Mouse (Mus musculus): ENCODE measurements around the gene Pdzk1. TPM values are rescaled to one million over a fixed set of nuclear protein-coding genes. Genes with fewer than 3 reads are reported as not detected.

Gene Pdzk1
- polyA plus RNA-seq, 1 experiment from 2014 or later, result 0.16 TPM

DNA sequence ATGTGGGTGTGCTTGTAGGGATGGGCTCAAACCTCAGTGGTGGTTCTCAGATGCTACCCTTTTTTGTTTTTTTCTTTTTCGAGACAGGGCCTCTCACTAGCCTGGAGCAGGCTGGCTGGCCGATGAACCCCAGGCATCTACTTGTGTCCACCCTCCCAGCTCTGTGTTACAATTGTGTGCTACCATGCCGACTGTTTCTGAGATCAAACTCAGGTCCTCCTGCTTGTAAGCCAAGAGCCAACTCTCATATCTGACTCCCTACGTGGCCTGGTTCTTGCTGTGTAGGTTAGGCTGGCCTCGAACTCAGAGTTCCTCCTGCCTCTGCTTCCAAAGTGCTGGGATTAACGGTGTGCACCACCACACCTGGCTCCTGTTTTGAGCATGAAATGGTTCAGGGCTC is 16.1 kb downstream of the Pdzk1 start:
- Histone ChIP-seq H3K4me1 (replicated peaks) (no peaks in the 10 kb centered on the region), H3K9me3 (no peaks in the 10 kb centered on the region), H3K4me2 (no peak overlapping the region), H3K36me3 (no peaks in the 10 kb centered on the region), H3K4me3 (no peak overlapping the region), H3K27ac (replicated peaks) (no peak overlapping the region), H3K27me3 (no peaks in the 10 kb centered on the region), H3K9ac (no peak overlapping the region)
- WGBS, result 94% methylated on average over 6 of the region's 6 CpGs
- ATAC-seq (ENCODE audit: low FRiP score, low read depth), result no peak

DNA sequence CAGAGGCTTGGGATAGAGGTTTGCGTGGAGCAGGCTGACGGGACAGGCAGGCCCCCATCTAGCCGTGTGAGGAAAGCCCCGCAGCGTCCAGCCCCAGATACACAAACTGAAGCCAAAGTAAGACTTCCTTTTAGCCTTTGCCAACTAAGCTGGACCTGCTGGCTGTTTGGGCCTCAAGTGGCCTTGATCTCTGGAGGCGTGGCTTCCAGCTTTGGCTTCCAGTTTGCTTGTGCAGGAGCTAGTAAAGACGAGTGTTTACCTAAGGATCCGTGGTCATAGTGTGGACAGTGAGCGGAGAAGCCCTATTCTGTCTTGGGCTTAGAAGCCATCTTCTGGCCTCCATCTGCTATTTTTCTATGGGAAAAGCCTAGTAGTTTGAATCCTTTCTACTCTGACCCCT is 16.7 kb downstream of the Pdzk1 start:
- Histone ChIP-seq H3K4me1 (replicated peaks) (no peaks in the 10 kb centered on the region), H3K4me3 (no peak overlapping the region), H3K4me2 (no peak overlapping the region), H3K36me3 (no peaks in the 10 kb centered on the region), H3K27ac (replicated peaks) (no peak overlapping the region), H3K27me3 (no peaks in the 10 kb centered on the region), H3K9ac (no peak overlapping the region), H3K9me3 (no peaks in the 10 kb centered on the region)
- ATAC-seq (ENCODE audit: low FRiP score, low read depth), result no peak
- 89% methylated on average over 9 of the region's 9 CpGs for WGBS

DNA sequence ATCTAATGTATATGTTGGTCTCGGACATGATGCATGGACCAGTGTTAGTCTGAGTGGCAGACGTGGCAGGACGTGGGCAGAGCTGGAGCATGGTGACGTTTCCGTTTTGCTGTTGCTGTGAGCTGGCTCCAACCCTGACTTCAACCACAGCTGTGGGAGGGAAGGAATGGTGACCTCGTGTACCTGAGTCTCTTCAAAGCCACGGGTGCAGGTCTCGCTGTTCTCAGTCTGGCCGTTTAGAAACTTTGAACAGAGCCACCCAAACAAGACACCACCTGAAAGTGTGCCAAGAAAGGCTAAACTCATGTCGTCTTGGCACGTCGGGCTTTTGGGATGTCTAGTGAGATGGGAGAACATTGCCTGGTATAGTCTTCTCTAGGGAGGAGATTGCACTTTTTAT is 17.9 kb downstream of the Pdzk1 start:
- Histone ChIP-seq H3K4me2 (no peak overlapping the region), H3K9ac (no peak overlapping the region), H3K9me3 (no peaks in the 10 kb centered on the region), H3K4me1 (replicated peaks) (no peaks in the 10 kb centered on the region), H3K27me3 (no peaks in the 10 kb centered on the region), H3K36me3 (no peaks in the 10 kb centered on the region), H3K27ac (replicated peaks) (no peak overlapping the region), H3K4me3 (no peak overlapping the region)
- no peak for ATAC-seq (ENCODE audit: low FRiP score, low read depth)
- WGBS, result 87% methylated on average over 12 of the region's 12 CpGs

DNA sequence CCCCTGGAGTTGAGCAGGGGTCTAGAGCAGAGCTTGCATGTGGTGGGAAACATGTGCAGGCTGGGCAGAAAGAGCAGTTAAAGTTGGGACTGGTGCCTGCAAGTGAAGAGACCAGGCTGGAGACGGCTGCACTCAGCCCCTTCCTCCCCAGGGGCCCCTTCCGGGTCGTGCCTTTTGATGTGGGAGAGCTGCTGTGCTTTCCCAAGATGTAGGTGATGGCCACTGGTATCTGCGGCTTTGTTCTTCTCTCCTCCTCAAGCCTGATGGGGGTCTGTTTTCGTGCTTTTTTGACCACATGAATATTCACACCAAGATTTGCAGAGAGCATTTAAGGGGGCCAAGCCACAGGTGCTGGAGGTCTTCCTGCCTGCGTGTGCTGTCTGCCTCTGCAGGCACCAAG is 18.6 kb downstream of the Pdzk1 start:
- H3K4me3 ChIP-seq, result no peak overlapping the region
- H3K4me2 ChIP-seq, result no peak overlapping the region
- H3K9ac ChIP-seq, result no peak overlapping the region
- H3K27me3 ChIP-seq, result no peaks in the 10 kb centered on the region
- no peak overlapping the region for H3K27ac ChIP-seq (replicated peaks)
- no peaks in the 10 kb centered on the region for H3K36me3 ChIP-seq
- no peak for ATAC-seq (ENCODE audit: low FRiP score, low read depth)
- no peaks in the 10 kb centered on the region for H3K4me1 ChIP-seq (replicated peaks)
- WGBS, result 35% methylated on average over 6 of the region's 6 CpGs
- H3K9me3 ChIP-seq, result no peaks in the 10 kb centered on the region

DNA sequence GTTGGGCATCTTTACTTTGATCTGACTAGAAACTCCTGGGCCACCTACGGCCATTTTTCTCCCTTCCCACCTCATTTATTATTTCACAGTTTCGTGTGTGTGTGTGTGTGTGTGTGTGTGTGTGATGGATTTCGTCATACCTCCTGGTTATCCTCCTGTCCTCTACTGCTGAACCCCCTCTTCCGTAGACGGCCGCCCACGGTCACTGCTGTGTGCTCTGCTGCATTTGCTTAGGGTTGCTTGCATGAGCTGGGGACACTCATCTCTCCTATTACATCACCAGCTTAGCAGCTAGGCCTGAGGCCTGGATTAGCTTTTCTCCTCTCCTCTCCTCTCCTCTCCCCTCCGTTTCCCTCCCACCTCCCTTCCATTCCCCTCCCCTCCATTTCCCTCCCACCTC is 19.4 kb downstream of the Pdzk1 start:
- Histone ChIP-seq H3K27me3 (no peaks in the 10 kb centered on the region), H3K27ac (replicated peaks) (no peak overlapping the region), H3K4me1 (replicated peaks) (no peaks in the 10 kb centered on the region), H3K4me3 (no peak overlapping the region), H3K9ac (no peak overlapping the region), H3K4me2 (no peak overlapping the region), H3K36me3 (no peaks in the 10 kb centered on the region), H3K9me3 (no peaks in the 10 kb centered on the region)
- ATAC-seq (ENCODE audit: low FRiP score, low read depth), result no peak
- 89% methylated on average over 7 of the region's 8 CpGs for WGBS

DNA sequence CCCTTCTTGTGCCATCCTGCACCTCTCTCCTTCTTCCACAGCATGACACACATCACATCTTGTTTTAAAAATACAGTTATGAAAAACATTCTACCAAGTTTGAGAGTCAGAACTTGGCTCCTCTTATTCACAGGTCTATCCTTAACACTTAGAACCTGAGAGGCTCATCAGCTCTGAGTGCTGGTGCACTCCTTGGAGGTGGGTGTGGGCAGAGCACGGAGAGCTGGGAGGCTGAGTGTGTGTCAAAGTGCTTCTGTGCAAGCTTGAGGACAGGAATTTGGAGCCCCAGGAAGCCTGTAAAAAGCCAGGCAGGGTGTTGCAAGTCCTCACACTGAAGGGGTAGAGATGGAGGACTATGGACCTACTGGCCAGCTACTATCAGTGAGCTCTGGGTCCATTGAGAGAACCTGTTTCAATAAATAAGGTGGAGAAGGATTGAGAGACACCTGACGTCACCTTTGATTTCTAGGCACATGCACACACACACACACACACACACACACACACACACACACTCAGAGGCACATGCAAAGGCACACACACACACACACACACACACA is 20.2 kb downstream of the Pdzk1 start:
- Histone ChIP-seq H3K36me3 (no peaks in the 10 kb centered on the region), H3K27me3 (no peaks in the 10 kb centered on the region), H3K4me3 (no peak overlapping the region), H3K9me3 (no peaks in the 10 kb centered on the region), H3K4me2 (no peak overlapping the region), H3K9ac (no peak overlapping the region), H3K4me1 (replicated peaks) (no peaks in the 10 kb centered on the region), H3K27ac (replicated peaks) (no peak overlapping the region)
- ATAC-seq (ENCODE audit: low FRiP score, low read depth), result no peak
- 90% methylated on average over 2 of the region's 2 CpGs for WGBS

DNA sequence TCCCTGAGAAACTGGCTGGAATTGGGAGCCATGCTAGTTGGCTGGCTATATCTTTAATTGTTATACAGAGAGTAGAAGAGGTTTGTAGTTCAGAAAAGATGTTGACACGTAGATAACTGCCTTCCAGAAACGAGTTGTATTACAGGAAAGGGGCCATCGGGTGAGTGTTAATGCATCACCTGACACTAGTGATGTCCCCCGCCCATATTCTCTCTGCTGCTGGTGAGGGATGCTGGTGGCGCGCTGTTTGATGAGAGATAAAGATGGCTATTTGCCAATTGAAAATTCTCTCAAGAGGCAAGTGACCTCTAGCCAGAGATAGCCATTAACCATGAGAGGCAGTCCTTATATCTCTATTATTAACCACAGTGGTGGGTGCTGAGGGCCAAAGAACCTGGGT is 23.5 kb downstream of the Pdzk1 start:
- Histone ChIP-seq H3K27ac (replicated peaks) (no peak overlapping the region), H3K9me3 (no peaks in the 10 kb centered on the region), H3K4me3 (no peak overlapping the region), H3K4me2 (no peak overlapping the region), H3K9ac (no peak overlapping the region), H3K36me3 (no peaks in the 10 kb centered on the region), H3K27me3 (no peaks in the 10 kb centered on the region), H3K4me1 (replicated peaks) (no peaks in the 10 kb centered on the region)
- no peak for ATAC-seq (ENCODE audit: low FRiP score, low read depth)
- WGBS, result 75% methylated on average over 6 of the region's 6 CpGs

DNA sequence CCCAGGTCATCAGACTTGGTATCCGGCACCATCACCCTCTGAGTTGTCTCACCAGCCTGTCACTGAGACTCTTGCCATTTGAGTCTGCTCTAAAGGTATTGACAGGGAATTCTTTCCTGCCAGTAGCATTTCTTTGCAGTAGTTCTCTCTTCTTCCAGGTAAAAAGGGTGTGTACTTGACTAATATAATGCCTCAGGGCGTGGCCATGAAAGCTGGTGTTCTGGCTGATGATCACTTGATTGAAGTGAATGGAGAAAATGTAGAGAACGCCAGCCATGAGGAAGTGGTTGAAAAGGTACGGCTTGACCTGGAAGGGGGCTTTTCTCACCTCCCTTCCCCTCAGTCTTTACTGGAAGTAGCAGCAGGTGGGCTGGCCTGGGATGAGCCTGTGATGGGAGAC is 25.3 kb downstream of the Pdzk1 start:
- no peaks in the 10 kb centered on the region for H3K4me1 ChIP-seq (replicated peaks)
- no peaks in the 10 kb centered on the region for H3K9me3 ChIP-seq
- no peaks in the 10 kb centered on the region for H3K27me3 ChIP-seq
- H3K27ac ChIP-seq (replicated peaks), result no peak overlapping the region
- H3K9ac ChIP-seq, result no peak overlapping the region
- H3K36me3 ChIP-seq, result no peaks in the 10 kb centered on the region
- ATAC-seq (ENCODE audit: low FRiP score, low read depth), result no peak
- no peak overlapping the region for H3K4me3 ChIP-seq
- H3K4me2 ChIP-seq, result no peak overlapping the region
- WGBS, result 90% methylated on average over 4 of the region's 4 CpGs

DNA sequence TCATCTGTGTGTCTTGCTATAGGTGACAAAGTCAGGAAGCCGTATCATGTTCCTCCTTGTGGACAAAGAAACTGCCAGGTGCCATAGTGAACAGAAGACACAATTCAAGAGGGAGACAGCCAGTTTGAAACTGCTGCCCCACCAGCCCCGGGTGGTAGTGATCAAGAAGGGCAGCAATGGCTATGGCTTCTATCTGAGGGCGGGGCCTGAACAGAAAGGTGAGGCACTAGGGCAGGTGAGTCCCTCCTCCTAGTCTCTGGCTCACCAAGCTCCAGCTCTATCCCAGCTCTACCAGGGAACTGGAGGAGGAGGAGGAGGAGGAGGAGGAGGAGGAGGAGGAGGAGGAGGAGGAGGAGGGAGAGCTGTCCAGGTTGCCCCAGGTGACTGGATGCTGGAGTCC is 26.7 kb downstream of the Pdzk1 start:
- no peaks in the 10 kb centered on the region for H3K36me3 ChIP-seq
- WGBS, result 78% methylated on average over 3 of the region's 3 CpGs

DNA sequence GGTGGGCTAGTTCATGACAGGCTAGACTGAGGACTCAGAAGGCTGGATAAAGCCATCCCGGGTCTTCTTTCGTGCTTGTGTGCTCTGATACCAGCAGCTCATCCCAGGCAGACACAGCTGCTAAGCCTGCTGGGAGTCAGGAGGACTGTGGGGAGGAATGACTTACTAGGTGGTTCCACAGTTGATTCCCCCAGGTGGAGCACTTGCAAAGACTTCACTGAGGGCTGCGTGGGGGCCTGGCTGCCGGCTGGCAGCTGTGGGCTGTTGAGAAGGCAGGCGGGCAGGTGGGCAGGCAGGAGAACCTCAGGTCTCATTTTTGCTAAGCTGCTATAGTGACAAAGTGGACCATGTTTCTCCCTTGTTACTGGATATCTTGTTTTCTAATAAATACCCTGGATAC is 31.4 kb downstream of the Pdzk1 start:
- Histone ChIP-seq H3K4me3 (no peak overlapping the region), H3K9ac (no peak overlapping the region), H3K9me3 (no peaks in the 10 kb centered on the region), H3K36me3 (no peaks in the 10 kb centered on the region), H3K4me2 (no peak overlapping the region), H3K27ac (replicated peaks) (no peak overlapping the region), H3K4me1 (replicated peaks) (no peaks in the 10 kb centered on the region), H3K27me3 (no peaks in the 10 kb centered on the region)
- no peak for ATAC-seq (ENCODE audit: low FRiP score, low read depth)
- 96% methylated on average over 5 of the region's 5 CpGs for WGBS

More for the DNA sequence above, 26.7 kb downstream of the Pdzk1 start:
- Histone ChIP-seq H3K4me2 (no peak overlapping the region), H3K9ac (no peak overlapping the region), H3K4me1 (replicated peaks) (no peaks in the 10 kb centered on the region), H3K27ac (replicated peaks) (no peak overlapping the region), H3K4me3 (no peak overlapping the region), H3K9me3 (no peaks in the 10 kb centered on the region), H3K27me3 (no peaks in the 10 kb centered on the region)
- ATAC-seq (ENCODE audit: low FRiP score, low read depth), result no peak

DNA sequence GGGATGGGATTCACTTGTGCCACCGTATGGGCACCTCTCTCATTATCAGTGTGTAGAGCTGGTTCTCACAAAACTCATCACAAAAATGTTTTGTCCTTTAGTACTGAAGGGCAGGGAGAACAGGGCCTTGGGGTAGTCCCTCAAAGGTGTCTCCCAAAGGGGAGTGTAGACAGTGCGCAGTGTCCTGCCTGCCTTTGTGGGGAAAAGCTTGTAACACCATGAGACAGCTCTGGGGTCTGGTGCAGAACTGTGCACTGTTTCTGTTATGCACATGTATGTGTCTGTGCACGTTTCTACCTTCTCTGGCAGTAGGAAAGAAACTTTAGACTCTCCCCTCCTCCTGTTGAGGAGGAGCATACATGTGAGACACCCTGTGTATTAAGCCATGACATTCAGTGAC is 38.8 kb downstream of the Pdzk1 start:
- WGBS, result 93% methylated on average over 3 of the region's 3 CpGs
- Histone ChIP-seq H3K9me3 (no peaks in the 10 kb centered on the region), H3K4me3 (no peak overlapping the region), H3K36me3 (peaks cover 49% of the 10 kb centered on the region), H3K4me2 (no peak overlapping the region), H3K4me1 (replicated peaks) (no peaks in the 10 kb centered on the region), H3K9ac (no peak overlapping the region), H3K27ac (replicated peaks) (no peak overlapping the region), H3K27me3 (no peaks in the 10 kb centered on the region)
- ATAC-seq (ENCODE audit: low FRiP score, low read depth), result no peak

DNA sequence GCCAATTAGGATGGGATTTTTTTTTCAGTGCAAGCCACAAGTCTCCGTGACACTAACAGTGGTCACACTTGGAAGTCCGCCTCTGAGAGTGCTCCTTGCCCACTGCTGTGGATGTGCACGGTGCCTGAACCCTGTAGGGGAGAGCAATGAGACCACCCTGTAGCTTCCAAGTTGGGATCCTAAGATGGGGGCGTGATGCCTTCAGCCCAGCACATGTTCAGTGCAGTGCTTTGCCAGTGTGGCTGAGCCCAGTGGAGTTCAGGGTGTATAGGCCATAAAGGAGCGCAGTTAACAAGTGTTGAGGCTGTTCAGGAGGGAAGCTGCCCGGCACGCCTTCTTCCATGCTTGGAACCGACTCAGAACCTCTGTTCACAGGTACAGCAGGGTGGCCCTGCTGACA is 39.5 kb downstream of the Pdzk1 start:
- no peaks in the 10 kb centered on the region for H3K27me3 ChIP-seq
- no peak overlapping the region for H3K9ac ChIP-seq
- no peaks in the 10 kb centered on the region for H3K9me3 ChIP-seq
- ATAC-seq (ENCODE audit: low FRiP score, low read depth), result no peak
- H3K36me3 ChIP-seq, result peaks cover 56% of the 10 kb centered on the region
- no peak overlapping the region for H3K4me2 ChIP-seq
- no peak overlapping the region for H3K4me3 ChIP-seq
- H3K4me1 ChIP-seq (replicated peaks), result no peaks in the 10 kb centered on the region
- 98% methylated on average over 8 of the region's 8 CpGs for WGBS
- H3K27ac ChIP-seq (replicated peaks), result no peak overlapping the region

DNA sequence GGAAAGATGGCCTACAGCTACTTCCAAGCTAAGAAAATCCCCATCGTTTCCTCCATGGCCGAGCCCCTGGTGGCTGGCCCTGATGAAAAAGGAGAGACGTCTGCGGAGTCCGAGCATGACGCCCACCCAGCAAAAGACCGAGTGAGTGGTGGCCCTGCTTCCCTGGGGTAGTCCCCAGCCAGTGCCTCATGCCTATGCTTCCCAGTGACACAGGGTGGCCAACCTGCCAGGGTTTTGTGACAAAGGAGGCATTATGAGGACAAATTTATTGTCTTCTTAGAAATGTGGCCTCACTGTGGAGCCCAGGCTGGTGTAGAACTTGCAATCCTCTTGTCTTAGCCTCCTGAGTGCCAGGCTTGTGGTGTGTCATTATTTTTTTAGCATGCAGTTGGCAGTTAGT is 40.0 kb downstream of the Pdzk1 start:
- H3K27me3 ChIP-seq, result no peaks in the 10 kb centered on the region
- ATAC-seq (ENCODE audit: low FRiP score, low read depth), result no peak
- H3K27ac ChIP-seq (replicated peaks), result no peak overlapping the region
- no peaks in the 10 kb centered on the region for H3K9me3 ChIP-seq
- H3K9ac ChIP-seq, result no peak overlapping the region
- peaks cover 61% of the 10 kb centered on the region for H3K36me3 ChIP-seq
- H3K4me1 ChIP-seq (replicated peaks), result no peaks in the 10 kb centered on the region
- no peak overlapping the region for H3K4me2 ChIP-seq
- H3K4me3 ChIP-seq, result no peak overlapping the region
- 85% methylated on average over 7 of the region's 7 CpGs for WGBS

Data from hindbrain, embryonic 15.5 days (tissue).